Mouse (Mus musculus) bone marrow, adult 2 months (tissue): ENCODE measurements at regions not wholly inside any gene's neighbourhood (a gene's known extent, or its start where the extent isn't known, plus 50 kb on each side); places are given as distances from the start of the nearest gene placed in this dataset.

Experiments used
- CTCF ChIP-seq: fragments of 200-500 bp; IDR thresholded peaks from 2 replicates; pipeline ENCODE4 v1.5.1; 2011; ENCODE audit warnings: low read length, control low read depth; ENCODE audit not compliant: control insufficient read depth, insufficient read depth
- POLR2A ChIP-seq: fragments of 200-500 bp; IDR thresholded peaks from 2 replicates; pipeline ENCODE4 v1.6.1; 2011; ENCODE audit warnings: low read depth, mild to moderate bottlenecking, control low read depth, low read length, borderline replicate concordance; ENCODE audit not compliant: control insufficient read depth

GRCm38 (mm10) chr3:57990738-57991137 lies 142.9 kb upstream of the Pfn2 start:
- no peak for TF ChIP-seq CTCF
- TF ChIP-seq POLR2A, result no peak
